Mouse (Mus musculus) stomach, adult 2 months (tissue): ENCODE results near the gene Olfr566. TPM values are rescaled to one million over a fixed set of nuclear protein-coding genes. Genes with fewer than 3 reads are reported as not detected.

ENCODE experiments used
- polyA plus RNA-seq: library from polyadenylated mRNA; depleted of rRNA; stranded (reverse); fragments of >200 nt; gene quantifications from 2 replicates; pipeline ENCODE4 v1.2.3, GENCODE M21; 2012; rRNA removed

The Olfr566 gene
- not detected in 2 replicates for polyA plus RNA-seq

GRCm38 (mm10) chr7:102858665-102859064 lies at the start of gene Olfr566:
TSS of gene Olfr566 (minus strand) at chr7:102858765.

GRCm38 (mm10) chr7:102890782-102891181 lies 32.2 kb upstream of the Olfr566 start, which contains the start of gene Olfr569:
TSS of gene Olfr569 (minus strand) at chr7:102890882.

DNA sequence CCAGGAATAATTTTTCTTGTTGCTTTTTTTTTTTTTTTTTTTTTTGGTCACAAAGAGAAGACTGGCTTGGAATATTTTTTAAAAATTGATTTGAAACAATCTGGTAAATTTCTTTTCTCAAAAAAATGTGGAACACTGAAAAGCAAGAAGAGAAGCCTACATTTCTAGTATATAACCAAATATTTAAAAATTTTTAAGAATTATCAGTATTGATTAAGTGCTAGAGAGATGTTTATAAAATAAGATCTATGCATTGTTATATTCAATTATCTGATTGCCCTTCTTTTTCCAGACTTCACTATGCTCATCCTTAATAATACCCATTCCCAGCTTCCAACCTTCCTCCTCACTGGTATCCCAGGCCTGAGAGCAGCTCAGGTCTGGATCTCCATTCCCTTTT lies 18.3 kb upstream of the Olfr566 start, which contains the start of gene Olfr568:
Olfr568 (plus strand) TSS at position 301 of the 400 bp plus-strand sequence.

Other genes with a start within 250 kb of the Olfr566 start
- not detected in 2 replicates for gene Olfr553, start 240.5 kb downstream of the Olfr566 start, polyA plus RNA-seq
- not detected in 2 replicates for gene Olfr554, start 220.3 kb downstream of the Olfr566 start, polyA plus RNA-seq
- not detected in 2 replicates for gene Olfr555, start 199.9 kb downstream of the Olfr566 start, polyA plus RNA-seq
- gene Olfr556, start 193.9 kb downstream of the Olfr566 start, polyA plus RNA-seq, result not detected in 2 replicates
- gene Trim68, start 171.4 kb downstream of the Olfr566 start, polyA plus RNA-seq, result 2.8 and 3.8 TPM in 2 replicates
- gene Olfr557, start 162.9 kb downstream of the Olfr566 start, polyA plus RNA-seq, result not detected in 2 replicates
- gene Olfr558, start 156.6 kb downstream of the Olfr566 start, polyA plus RNA-seq, result 0.15 and 0.35 TPM in 2 replicates
- gene Olfr33, start 139.7 kb downstream of the Olfr566 start, polyA plus RNA-seq, result 0.15 TPM in 1 of 2 replicates, not detected in the other
- gene Olfr559, start 131.3 kb downstream of the Olfr566 start, polyA plus RNA-seq, result not detected in 2 replicates
- gene Olfr560, start 99.4 kb downstream of the Olfr566 start, polyA plus RNA-seq, result not detected in 2 replicates
- gene Olfr78, start 99.3 kb downstream of the Olfr566 start, polyA plus RNA-seq, result 0.41 and 0.78 TPM in 2 replicates
- gene Olfr561, start 87.5 kb downstream of the Olfr566 start, polyA plus RNA-seq, result not detected in 2 replicates
- gene Olfr564, start 55.3 kb downstream of the Olfr566 start, polyA plus RNA-seq, result not detected in 2 replicates
- not detected in 2 replicates for gene Olfr568, start 18.4 kb upstream of the Olfr566 start, polyA plus RNA-seq
- not detected in 2 replicates for gene Olfr569, start 32.1 kb upstream of the Olfr566 start, polyA plus RNA-seq
- not detected in 2 replicates for gene Olfr570, start 35.8 kb upstream of the Olfr566 start, polyA plus RNA-seq
- not detected in 2 replicates for gene Olfr571, start 58.8 kb upstream of the Olfr566 start, polyA plus RNA-seq
- gene Olfr572, start 65.6 kb upstream of the Olfr566 start, polyA plus RNA-seq, result not detected in 2 replicates
- gene Olfr573-ps1, start 83.8 kb upstream of the Olfr566 start, polyA plus RNA-seq, result not detected in 2 replicates
- gene Olfr574, start 89.7 kb upstream of the Olfr566 start, polyA plus RNA-seq, result not detected in 2 replicates
- not detected in 2 replicates for gene Olfr575, start 100.0 kb upstream of the Olfr566 start, polyA plus RNA-seq
- not detected in 2 replicates for gene Olfr576, start 103.9 kb upstream of the Olfr566 start, polyA plus RNA-seq
- gene Olfr577, start 117.2 kb upstream of the Olfr566 start, polyA plus RNA-seq, result not detected in 2 replicates
- gene Olfr578, start 130.6 kb upstream of the Olfr566 start, polyA plus RNA-seq, result not detected in 2 replicates
- not detected in 2 replicates for gene Olfr582, start 179.3 kb upstream of the Olfr566 start, polyA plus RNA-seq
- gene Olfr583, start 192.5 kb upstream of the Olfr566 start, polyA plus RNA-seq, result not detected in 2 replicates
- not detected in 2 replicates for gene Olfr584, start 223.1 kb upstream of the Olfr566 start, polyA plus RNA-seq
- gene Olfr585, start 239.0 kb upstream of the Olfr566 start, polyA plus RNA-seq, result not detected in 2 replicates